Mouse (Mus musculus) embryonic facial prominence, embryonic 13.5 days (tissue): ENCODE results near the gene Lrrc27. TPM values are rescaled to one million over a fixed set of nuclear protein-coding genes. Genes with fewer than 3 reads are reported as not detected.

Experiments
- ATAC-seq: fragments of 200-750 bp; cut with Nextera tagmentation; 2 replicates; pipeline ENCODE4 v1.8.0; 2017; ENCODE audit warnings: low read depth; ENCODE audit not compliant: insufficient number of reproducible peaks, insufficient read depth, low FRiP score, low TSS enrichment
- H3K27ac ChIP-seq: fragments of 300-500 bp; sonication (generic); 2 replicates; pipeline ENCODE4 v1.5.1; 2015; ENCODE audit warnings: moderate library complexity, mild to moderate bottlenecking, inconsistent platforms
- H3K27me3 ChIP-seq: fragments of 300-500 bp; sonication (generic); 2 replicates; pipeline ENCODE4 v1.6.1; 2015; ENCODE audit warnings: mild to moderate bottlenecking, inconsistent platforms
- H3K36me3 ChIP-seq: fragments of 300-500 bp; sonication (generic); 2 replicates; pipeline ENCODE4 v1.6.1; 2015; ENCODE audit warnings: mild to moderate bottlenecking, inconsistent platforms
- H3K4me1 ChIP-seq: fragments of 300-500 bp; sonication (generic); 2 replicates; pipeline ENCODE4 v1.6.1; 2015; ENCODE audit warnings: inconsistent platforms
- H3K4me2 ChIP-seq: fragments of 300-500 bp; sonication (generic); 2 replicates; pipeline ENCODE4 v1.6.1; 2015; ENCODE audit warnings: moderate library complexity, mild to moderate bottlenecking, inconsistent platforms
- H3K4me3 ChIP-seq: fragments of 300-500 bp; sonication (generic); 2 replicates; pipeline ENCODE4 v1.5.1; 2015; ENCODE audit warnings: mild to moderate bottlenecking, inconsistent platforms
- H3K9ac ChIP-seq: fragments of 300-500 bp; sonication (generic); 2 replicates; pipeline ENCODE4 v1.6.1; 2015; ENCODE audit warnings: mild to moderate bottlenecking, inconsistent platforms
- H3K9me3 ChIP-seq: fragments of 300-500 bp; sonication (generic); 2 replicates; pipeline ENCODE4 v1.6.1; 2016; ENCODE audit warnings: inconsistent platforms
- WGBS: fragments of 180-500 bp; shearing (Covaris S2); methylation state at CpG from one replicate; pipeline ENCODE4 v1.1.7; 2015; ENCODE audit warnings: mixed read lengths; 5-methylcytosine and 5-hydroxymethylcytosine counted together
- polyA plus RNA-seq: library from polyadenylated mRNA; unstranded; fragments of >200 nt; fragmentation: Nextera tagmentation; extraction: Ambion mirVana; gene quantifications from 2 replicates; pipeline ENCODE4 v1.2.1, GENCODE M21; 2015

Lrrc27 gene
- polyA plus RNA-seq, 1 experiment from 2014 or later, result 2.0 TPM

DNA sequence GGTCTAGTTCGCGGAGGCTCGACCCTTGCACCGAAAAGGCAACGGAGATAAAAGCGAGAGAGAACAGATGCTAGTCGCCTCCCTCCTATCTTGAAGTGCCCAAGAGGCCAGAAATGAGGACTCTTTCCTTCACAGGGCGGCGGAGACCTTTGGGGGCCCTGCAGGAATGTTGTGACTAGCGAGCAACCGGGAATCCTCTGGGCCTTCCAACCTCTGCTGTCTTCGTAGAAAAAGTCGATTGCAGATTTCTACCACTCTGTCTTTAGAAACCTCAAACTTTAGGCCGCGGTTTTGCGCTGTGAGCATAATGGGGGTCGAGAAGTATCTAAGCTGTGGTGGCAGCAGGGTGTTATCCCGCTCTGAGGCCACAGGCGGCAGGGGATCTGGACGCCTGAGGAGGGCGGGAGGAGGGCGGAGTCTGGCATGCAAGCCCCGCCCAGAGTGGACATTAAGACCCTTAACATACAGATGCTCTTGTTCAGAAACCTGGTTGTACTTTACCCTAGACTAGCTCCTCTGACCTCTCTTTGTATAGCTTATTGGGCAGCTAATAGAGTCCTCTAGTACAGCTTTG is 24.1 kb upstream of the Lrrc27 start:
- peak overlapping the region; percentile 98 for H3K4me2 ChIP-seq
- H3K27ac ChIP-seq, result no peak overlapping the region
- no peaks in the 10 kb centered on the region for H3K9me3 ChIP-seq
- peaks cover 55% of the 10 kb centered on the region for H3K27me3 ChIP-seq
- peak overlapping the region; percentile 75 for H3K9ac ChIP-seq
- 0 out of 2 replicates have a peak, but pooled peaks have one; percentile 65 for ATAC-seq
- under 1% methylated on average over 23 of the region's 23 CpGs for WGBS
- H3K4me1 ChIP-seq, result peaks cover 11% of the 10 kb centered on the region
- H3K36me3 ChIP-seq, result no peaks in the 10 kb centered on the region
- H3K4me3 ChIP-seq, result peak overlapping the region; percentile 71

- WGBS, result 84% methylated on average over 4 of the region's 4 CpGs
- Histone ChIP-seq H3K9me3 (no peaks in the 10 kb centered on the region), H3K4me3 (no peak overlapping the region), H3K36me3 (no peaks in the 10 kb centered on the region), H3K9ac (no peak overlapping the region), H3K27me3 (peaks cover 44% of the 10 kb centered on the region), H3K4me1 (peaks cover 11% of the 10 kb centered on the region), H3K27ac (no peak overlapping the region), H3K4me2 (no peak overlapping the region)
- no peak for ATAC-seq
Observed at GRCm38 (mm10) chr7:139190616-139191015, 22.2 kb upstream of the Lrrc27 start.

- Histone ChIP-seq H3K4me2 (no peak overlapping the region), H3K9ac (no peak overlapping the region), H3K27me3 (peaks cover 34% of the 10 kb centered on the region), H3K4me1 (peaks cover 11% of the 10 kb centered on the region), H3K4me3 (no peak overlapping the region), H3K36me3 (no peaks in the 10 kb centered on the region), H3K9me3 (no peaks in the 10 kb centered on the region), H3K27ac (no peak overlapping the region)
- WGBS, result 67% methylated on average over 6 of the region's 6 CpGs
- no peak for ATAC-seq
Observed at GRCm38 (mm10) chr7:139191619-139192018, 21.2 kb upstream of the Lrrc27 start.

DNA sequence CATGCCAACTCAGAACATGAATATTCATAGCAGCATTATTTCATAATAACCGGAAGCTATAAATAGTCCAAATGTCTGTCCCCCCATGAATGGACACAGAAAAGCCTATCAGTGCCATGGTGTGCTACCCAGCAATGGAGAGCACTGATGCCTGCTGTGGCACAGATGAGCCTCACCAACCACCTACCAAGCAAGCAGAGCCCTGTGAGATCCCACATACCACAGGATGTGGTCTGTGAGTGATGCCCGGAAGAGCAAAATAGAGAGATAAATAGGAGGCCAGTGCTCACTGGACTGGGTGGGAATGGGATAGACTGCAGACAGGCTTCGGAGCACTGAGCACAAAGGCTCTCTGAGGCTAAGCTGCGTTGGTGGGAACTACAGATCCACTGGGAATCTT is 15.8 kb upstream of the Lrrc27 start:
- H3K4me1 ChIP-seq, result no peaks in the 10 kb centered on the region
- H3K9ac ChIP-seq, result no peak overlapping the region
- H3K4me2 ChIP-seq, result no peak overlapping the region
- WGBS, result 76% methylated on average over 4 of the region's 4 CpGs
- no peaks in the 10 kb centered on the region for H3K9me3 ChIP-seq
- no peak overlapping the region for H3K27ac ChIP-seq
- peaks cover 22% of the 10 kb centered on the region for H3K27me3 ChIP-seq
- ATAC-seq, result no peak
- H3K4me3 ChIP-seq, result no peak overlapping the region
- no peaks in the 10 kb centered on the region for H3K36me3 ChIP-seq

DNA sequence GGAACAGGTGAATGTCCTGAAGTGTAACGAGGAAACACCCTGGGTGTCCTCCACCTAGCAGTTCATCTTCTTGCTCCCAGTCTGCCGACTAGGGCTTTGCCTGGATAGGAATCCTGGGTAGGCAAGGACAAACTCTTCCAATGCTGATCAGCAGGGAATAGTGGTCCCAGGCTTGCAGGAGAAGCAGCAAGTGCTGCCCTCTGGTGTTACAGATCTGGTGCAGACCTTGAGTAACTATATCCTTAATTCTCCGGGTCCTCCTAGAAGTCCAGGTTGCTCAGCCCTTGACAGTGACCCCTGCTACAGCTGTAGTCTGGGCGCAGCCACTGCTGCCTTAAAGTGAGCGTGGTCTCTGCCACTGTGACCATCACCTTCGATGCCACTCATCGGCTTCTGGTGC is 12.7 kb upstream of the Lrrc27 start:
- WGBS, result 29% methylated on average over 7 of the region's 7 CpGs
- H3K36me3 ChIP-seq, result no peaks in the 10 kb centered on the region
- no peak overlapping the region for H3K4me2 ChIP-seq
- H3K4me1 ChIP-seq, result no peaks in the 10 kb centered on the region
- H3K27me3 ChIP-seq, result peaks cover 25% of the 10 kb centered on the region
- H3K9me3 ChIP-seq, result no peaks in the 10 kb centered on the region
- H3K9ac ChIP-seq, result no peak overlapping the region
- ATAC-seq, result no peak
- no peak overlapping the region for H3K4me3 ChIP-seq
- no peak overlapping the region for H3K27ac ChIP-seq

- no peak overlapping the region for H3K27ac ChIP-seq
- no peak overlapping the region for H3K9ac ChIP-seq
- 53% methylated on average over 6 of the region's 6 CpGs for WGBS
- H3K27me3 ChIP-seq, result peaks cover 25% of the 10 kb centered on the region
- H3K4me1 ChIP-seq, result no peaks in the 10 kb centered on the region
- H3K36me3 ChIP-seq, result no peaks in the 10 kb centered on the region
- no peak for ATAC-seq
- no peak overlapping the region for H3K4me3 ChIP-seq
- H3K9me3 ChIP-seq, result no peaks in the 10 kb centered on the region
- H3K4me2 ChIP-seq, result no peak overlapping the region
Observed at GRCm38 (mm10) chr7:139201209-139201608, 11.6 kb upstream of the Lrrc27 start.

DNA sequence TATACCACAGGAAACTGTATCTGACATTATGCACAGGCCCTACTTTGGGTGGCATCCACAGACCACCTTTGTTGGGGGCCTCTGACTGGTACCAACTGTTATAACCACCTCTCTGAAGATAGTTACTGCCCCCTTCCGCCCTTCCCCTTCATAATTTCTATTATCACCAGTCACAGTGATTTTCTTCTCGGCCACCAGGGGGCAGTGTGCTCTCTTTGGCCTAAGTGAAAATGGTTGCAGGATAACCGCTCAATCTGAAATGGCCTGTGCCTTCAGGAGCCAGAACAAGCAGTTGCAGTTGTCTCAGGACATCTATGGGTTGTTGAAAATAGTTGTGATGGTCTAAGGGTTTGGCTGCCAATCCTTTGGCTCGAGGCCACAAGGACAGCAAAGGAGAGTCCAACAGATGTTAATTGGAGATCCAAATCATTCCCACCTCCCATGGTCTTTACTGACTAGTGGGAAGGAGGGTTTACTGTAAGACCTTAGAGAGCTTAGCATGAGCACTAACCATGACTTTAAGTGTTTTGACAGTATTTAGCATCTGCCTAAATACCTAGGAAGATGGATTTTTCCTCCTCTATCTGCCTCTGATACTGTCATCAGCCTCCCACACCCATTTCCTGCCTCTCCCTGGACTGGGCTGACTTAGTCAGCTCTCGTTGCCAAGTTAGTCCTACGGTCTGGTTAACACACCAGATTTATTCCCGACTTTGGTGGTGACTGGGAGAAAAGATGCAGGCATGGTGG is 4.6 kb upstream of the Lrrc27 start:
- Histone ChIP-seq H3K9me3 (no peaks in the 10 kb centered on the region), H3K27ac (no peak overlapping the region), H3K36me3 (no peaks in the 10 kb centered on the region), H3K4me2 (no peak overlapping the region), H3K9ac (no peak overlapping the region), H3K4me1 (peaks cover 4% of the 10 kb centered on the region), H3K4me3 (no peak overlapping the region), H3K27me3 (no peaks in the 10 kb centered on the region)
- no peak for ATAC-seq
- 28% methylated on average over 7 of the region's 7 CpGs for WGBS

GRCm38 (mm10) chr7:139208773-139209095 is 4.1 kb upstream of the Lrrc27 start:
- Histone ChIP-seq H3K27ac (no peak overlapping the region), H3K4me1 (peaks cover 7% of the 10 kb centered on the region), H3K4me2 (no peak overlapping the region), H3K9me3 (no peaks in the 10 kb centered on the region), H3K4me3 (no peak overlapping the region), H3K36me3 (no peaks in the 10 kb centered on the region), H3K27me3 (no peaks in the 10 kb centered on the region), H3K9ac (no peak overlapping the region)
- ATAC-seq, result no peak
- 83% methylated on average over 4 of the region's 4 CpGs for WGBS

- Histone ChIP-seq H3K27me3 (no peaks in the 10 kb centered on the region), H3K27ac (no peak overlapping the region), H3K4me3 (no peak overlapping the region), H3K9ac (no peak overlapping the region), H3K4me2 (no peak overlapping the region), H3K9me3 (no peaks in the 10 kb centered on the region), H3K36me3 (no peaks in the 10 kb centered on the region), H3K4me1 (peaks cover 9% of the 10 kb centered on the region)
- 80% methylated on average over 6 of the region's 6 CpGs for WGBS
- no peak for ATAC-seq
Observed at GRCm38 (mm10) chr7:139211761-139212160, 1.0 kb upstream of the Lrrc27 start.

DNA sequence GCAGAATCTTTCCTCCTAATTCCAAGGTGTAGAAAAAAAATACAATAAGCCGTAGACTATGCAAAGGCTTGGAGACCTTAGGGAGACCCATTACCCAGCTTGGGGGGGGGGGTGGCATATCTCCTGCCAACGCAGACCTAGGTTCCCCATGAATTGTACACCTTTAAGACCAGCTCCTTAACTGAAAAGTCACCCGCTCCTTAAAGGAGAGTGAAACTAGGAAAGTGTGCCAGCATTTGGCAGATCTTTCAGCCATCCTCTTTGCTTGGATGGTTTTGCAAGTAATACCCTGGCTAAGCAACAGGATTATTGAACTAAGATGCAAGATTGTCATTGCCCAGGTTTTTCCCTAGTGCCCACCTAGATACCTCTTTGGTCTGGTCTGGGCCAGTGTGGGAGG is 963 bp downstream of the Lrrc27 start:
- ATAC-seq, result 0 out of 2 replicates have a peak, but pooled peaks have one; percentile 1
- peak overlapping the region; percentile 67 for H3K4me2 ChIP-seq
- no peaks in the 10 kb centered on the region for H3K27me3 ChIP-seq
- 63% methylated on average over 3 of the region's 3 CpGs for WGBS
- no peaks in the 10 kb centered on the region for H3K9me3 ChIP-seq
- peak overlapping the region; percentile 81; the same call in 1 of the 2 replicates for H3K9ac ChIP-seq
- peaks cover 10% of the 10 kb centered on the region for H3K4me1 ChIP-seq
- no peaks in the 10 kb centered on the region for H3K36me3 ChIP-seq
- H3K27ac ChIP-seq, result no peak overlapping the region
- peak overlapping the region; percentile 60 for H3K4me3 ChIP-seq

- Histone ChIP-seq H3K4me2 (no peak overlapping the region), H3K36me3 (no peaks in the 10 kb centered on the region), H3K9me3 (no peaks in the 10 kb centered on the region), H3K4me3 (no peak overlapping the region), H3K9ac (no peak overlapping the region), H3K27me3 (no peaks in the 10 kb centered on the region), H3K4me1 (peaks cover 14% of the 10 kb centered on the region), H3K27ac (no peak overlapping the region)
- no peak for ATAC-seq
- 76% methylated on average over 3 of the region's 3 CpGs for WGBS
Observed at GRCm38 (mm10) chr7:139214160-139214559, 1.4 kb downstream of the Lrrc27 start.

DNA sequence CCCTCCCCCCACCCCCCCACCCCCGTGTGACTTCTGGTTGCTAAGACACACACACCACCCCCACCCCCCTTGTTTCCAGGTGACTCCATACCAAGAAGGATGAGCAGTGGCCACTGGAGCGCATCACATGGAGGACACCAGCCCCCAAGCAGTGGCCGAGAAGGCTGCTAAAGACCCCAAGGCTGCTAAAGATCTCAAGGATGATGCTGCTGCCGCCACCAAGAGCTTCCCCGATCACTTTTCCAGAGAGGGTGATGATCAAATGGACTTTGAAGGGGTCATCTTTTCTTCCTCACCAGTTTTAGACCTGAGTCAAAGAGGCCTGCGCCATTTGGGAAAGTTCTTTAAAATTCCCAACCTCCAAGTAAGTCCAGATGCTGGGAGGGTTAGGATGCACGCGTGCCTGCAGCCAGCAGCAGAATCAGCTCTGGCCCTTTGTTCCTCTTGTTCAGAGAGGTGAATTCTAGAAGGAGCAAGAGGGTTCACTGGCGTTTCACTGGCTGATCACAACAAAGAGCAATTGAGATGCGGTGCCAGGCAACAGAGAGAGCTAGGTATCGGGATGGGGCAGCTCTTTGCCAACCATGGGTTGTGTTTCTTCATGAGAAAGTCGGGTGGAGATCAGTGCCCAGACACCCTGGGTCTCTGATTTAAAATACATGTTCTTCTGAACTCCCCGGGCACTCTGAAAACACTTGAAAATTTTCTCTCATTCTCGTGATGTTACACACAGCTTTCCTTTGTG is 2.0 kb downstream of the Lrrc27 start:
- Histone ChIP-seq H3K4me1 (peaks cover 14% of the 10 kb centered on the region), H3K4me2 (no peak overlapping the region), H3K4me3 (no peak overlapping the region), H3K9ac (0 out of 2 replicates have a peak overlapping the region, but pooled peaks have one; percentile 11), H3K36me3 (no peaks in the 10 kb centered on the region), H3K27me3 (no peaks in the 10 kb centered on the region), H3K27ac (no peak overlapping the region), H3K9me3 (no peaks in the 10 kb centered on the region)
- no peak for ATAC-seq
- 76% methylated on average over 14 of the region's 14 CpGs for whole genome bisulfite sequencing
